Mouse (Mus musculus) frontal cortex, adult 2 months (tissue): Measurements from ENCODE around the gene Fyco1. TPM values are rescaled to one million over a fixed set of nuclear protein-coding genes. Genes with fewer than 3 reads are reported as not detected.
"Not testable (repeated sequence)": the region's sequence is repeated elsewhere in the genome, so short reads cannot be mapped to it uniquely, and the experiment has no call there.

ENCODE experiments used
- DNase-seq, 2 experiments: peaks; one replicate each; pipeline ENCODE4 v3.0.0; 2022; ENCODE audit warnings: low spot score in 1 of 2; ENCODE audit errors: extremely low spot score in 1 of 2
- polyA plus RNA-seq: library from polyadenylated mRNA; depleted of rRNA; stranded (reverse); fragments of >200 nt; gene quantifications from 2 replicates; pipeline ENCODE4 v1.2.3, GENCODE M21; 2012

Gene Fyco1
- polyA plus RNA-seq, 1 experiment: 23.1 TPM

- no peak for DNase-seq
Measured at GRCm38 (mm10) chr9:123815444-123815843, 36.3 kb downstream of the Fyco1 start.

DNA sequence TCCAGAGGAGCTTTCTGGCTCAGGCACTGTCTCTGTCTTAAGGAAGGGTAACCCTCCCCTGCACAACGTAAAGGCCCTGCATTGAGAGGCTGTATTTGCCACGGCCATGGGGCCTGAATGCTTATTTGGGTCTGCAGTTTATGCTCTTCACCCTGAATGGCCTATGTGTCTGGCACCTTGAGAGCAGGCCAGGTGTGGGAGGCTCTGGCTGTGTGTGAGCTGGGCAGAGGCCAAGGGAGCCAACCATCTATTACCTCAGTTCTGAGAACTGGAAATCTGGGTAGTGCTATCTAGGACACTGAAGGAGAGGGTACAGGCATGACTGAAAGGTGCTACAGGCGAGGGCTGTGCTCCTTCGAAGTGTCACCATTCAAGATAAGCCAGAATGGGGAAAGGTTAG is 36.9 kb downstream of the Fyco1 start:
- DNase-seq: no peak

DNA sequence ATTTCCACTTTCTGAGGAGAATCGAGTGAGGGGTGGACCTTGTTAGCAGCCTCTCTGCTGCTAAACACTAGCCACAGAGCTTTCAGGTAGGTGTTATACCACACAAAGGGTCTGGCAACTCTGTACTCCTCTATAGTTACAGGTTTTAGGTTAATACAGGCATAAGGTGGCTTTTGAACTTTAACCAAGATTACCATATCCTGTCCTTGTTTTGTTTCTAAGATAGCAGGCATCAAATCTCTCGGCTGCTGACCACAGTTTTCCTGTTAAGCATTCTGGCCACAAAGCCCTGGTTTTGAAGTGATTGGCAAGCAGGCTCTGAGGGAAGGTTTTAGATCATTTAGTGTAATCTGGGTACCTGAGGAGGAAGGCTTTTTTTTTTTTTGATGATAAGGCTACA is 37.4 kb downstream of the Fyco1 start:
- DNase-seq: no peak

- DNase-seq: no peak
Measured at GRCm38 (mm10) chr9:123811831-123812230, 39.9 kb downstream of the Fyco1 start.

- DNase-seq: no peak
Measured at GRCm38 (mm10) chr9:123808583-123808982, 43.1 kb downstream of the Fyco1 start.

- no peak for DNase-seq
Measured at GRCm38 (mm10) chr9:123806267-123806666, 45.4 kb downstream of the Fyco1 start, which contains the start of gene Cxcr6. Gene Cxcr6 (plus strand): TSS chr9:123806475.

DNA sequence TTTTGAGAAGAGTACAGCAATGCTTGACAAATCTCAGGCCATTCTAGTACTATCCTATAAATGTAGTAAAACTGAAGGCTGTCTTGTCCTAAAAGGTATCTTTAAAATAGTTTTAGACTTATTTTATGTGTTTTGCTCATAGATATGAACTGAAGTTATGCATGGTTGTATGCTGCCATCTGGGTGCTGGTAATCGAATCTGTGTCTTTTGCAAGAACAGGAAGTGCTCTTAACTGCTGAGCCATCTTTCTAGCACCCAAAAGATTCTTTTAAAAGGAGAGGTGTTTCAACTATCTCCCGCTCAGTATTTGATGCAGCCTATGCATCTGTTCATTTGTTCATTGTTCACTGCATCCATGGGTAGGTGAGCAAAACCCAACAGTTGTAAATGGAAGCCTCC is 46.5 kb downstream of the Fyco1 start:
- no peak for DNase-seq

DNA sequence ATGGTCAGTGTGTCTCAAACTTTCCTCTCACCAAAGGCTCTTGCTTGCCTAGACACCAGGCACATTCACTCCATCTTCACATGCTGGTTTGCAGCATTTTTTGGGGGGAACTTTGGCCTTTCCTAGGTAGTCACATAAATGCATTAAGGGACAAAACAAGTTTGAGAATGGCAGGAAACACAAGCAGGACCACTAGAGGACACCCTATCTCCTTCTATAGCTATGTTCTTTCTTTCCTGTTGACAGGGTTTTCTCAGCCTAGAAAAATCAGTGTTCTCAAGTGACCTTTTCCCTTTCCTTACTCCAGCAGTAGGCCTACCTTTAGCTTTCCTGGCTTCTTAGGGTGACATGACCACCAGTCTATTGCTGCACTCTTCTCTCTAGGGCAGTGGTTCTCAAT is 48.8 kb downstream of the Fyco1 start:
- no peak for DNase-seq

DNA sequence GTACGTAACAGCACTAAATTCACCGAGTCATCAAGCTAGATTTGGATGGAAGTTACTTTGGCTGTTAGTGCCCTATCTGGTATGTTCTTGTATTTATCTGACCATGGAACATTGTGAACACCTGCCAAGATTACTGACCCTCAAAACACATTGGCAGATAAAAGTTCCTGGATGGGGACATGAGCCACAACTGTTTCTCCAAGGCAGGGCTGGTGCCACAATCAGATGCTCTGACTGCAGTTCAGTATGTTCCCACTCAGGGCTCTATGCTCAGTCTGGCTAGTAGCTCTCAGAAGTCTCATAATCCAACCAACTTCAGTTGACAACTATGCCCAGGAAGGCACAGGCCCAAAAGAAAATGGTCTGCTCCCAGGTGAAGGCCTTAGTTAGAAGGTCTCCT is 49.3 kb downstream of the Fyco1 start:
- DNase-seq: no peak

- no peak for DNase-seq
Measured at GRCm38 (mm10) chr9:123801527-123801926, 50.2 kb downstream of the Fyco1 start.

DNA sequence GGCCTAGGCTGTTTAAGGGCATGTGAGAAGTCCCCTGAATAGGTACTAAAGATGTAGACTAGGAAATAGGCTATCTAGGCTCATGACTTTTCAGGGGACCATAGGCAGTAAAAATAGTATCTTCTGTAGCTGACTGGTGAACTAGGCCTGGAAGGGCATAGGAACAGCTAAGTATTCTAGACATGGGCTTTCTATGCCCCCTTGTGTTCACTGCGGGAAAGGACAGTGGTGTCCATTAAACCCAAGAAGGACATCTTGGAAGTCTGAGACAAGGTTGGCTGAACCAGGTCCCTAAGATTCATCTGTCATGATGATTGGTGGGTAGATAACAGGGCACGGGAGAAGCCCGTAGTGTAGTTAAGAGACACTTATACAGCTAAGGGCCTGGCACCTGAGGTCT is 55.5 kb downstream of the Fyco1 start:
- peak in 1 of 2 experiments; percentile 66 for DNase-seq

DNA sequence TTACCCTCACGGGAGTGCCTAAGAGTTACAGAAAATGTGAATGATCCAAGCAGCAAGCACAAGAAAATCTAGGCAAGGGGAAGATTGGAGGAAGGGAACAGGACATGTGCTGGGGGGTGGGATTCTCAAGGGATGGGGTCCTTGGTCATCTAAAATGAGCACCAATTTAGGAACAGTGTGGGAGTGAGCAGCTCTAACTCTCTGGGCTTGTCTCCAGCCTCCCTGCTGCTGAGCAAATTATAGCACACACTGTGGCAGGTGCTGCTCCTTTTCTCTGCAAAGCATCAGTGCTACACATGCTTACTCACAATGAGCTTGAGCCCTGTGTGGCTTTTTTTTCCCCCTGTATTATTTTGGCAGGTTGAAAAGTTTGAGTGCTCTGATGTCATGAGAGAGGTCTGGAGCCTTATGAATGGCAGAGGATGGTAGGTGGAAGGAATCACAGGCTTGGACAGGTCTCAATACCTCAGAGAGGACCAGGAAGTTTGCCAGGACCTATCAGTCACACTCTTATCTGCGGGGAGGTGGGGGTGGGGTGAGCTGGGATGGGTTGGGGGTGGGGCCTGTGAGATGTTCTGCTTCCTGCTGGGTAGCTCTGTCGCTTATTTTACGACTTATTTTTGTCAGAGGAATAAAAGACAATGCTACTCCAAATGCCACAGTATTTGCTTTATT is 62.7 kb downstream of the Fyco1 start:
- no peak for DNase-seq

GRCm38 (mm10) chr9:123773299-123773698 is 78.4 kb downstream of the Fyco1 start:
- DNase-seq: not testable (repeated sequence)

GRCm38 (mm10) chr9:123769532-123769931 is 82.2 kb downstream of the Fyco1 start:
- DNase-seq: no peak

- DNase-seq: no peak
Measured at GRCm38 (mm10) chr9:123768443-123768842, 83.3 kb downstream of the Fyco1 start.

GRCm38 (mm10) chr9:123766996-123767395 is 84.7 kb downstream of the Fyco1 start:
- DNase-seq: no peak

GRCm38 (mm10) chr9:123763771-123764170 is 87.9 kb downstream of the Fyco1 start:
- DNase-seq: no peak

- no peak for DNase-seq
Measured at GRCm38 (mm10) chr9:123762886-123763285, 88.8 kb downstream of the Fyco1 start.

GRCm38 (mm10) chr9:123760806-123761205 is 90.9 kb downstream of the Fyco1 start:
- no peak for DNase-seq

- DNase-seq: no peak
Measured at GRCm38 (mm10) chr9:123758645-123759044, 93.1 kb downstream of the Fyco1 start.

GRCm38 (mm10) chr9:123758156-123758555 is 93.5 kb downstream of the Fyco1 start:
- DNase-seq: no peak

GRCm38 (mm10) chr9:123757326-123757725 is 94.4 kb downstream of the Fyco1 start:
- DNase-seq: no peak

DNA sequence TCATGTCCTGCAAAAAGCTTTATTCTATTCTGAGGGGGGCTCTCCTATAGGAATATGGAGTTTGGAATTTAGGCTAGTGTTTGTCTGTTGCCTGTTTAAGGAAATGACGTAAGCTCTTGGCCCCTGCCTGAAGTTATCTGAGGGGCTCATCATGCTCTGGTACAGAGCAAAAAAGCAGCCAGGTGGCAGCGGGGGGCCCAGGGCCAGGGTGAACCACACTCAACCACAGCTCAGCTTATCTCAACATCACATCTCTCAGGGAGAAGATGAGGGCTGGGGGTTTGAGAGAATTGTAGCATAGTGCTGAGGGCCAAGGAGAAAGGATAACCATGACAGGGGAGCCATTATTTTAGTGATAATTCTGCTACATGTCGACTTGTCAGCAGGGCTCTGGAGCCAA is 94.9 kb downstream of the Fyco1 start:
- DNase-seq: no peak
